Mouse (Mus musculus) thymus, adult 2 months (tissue): ENCODE data around the gene Filip1.

Source experiments
- CTCF ChIP-seq: fragments of 200-500 bp; IDR thresholded peaks from 2 replicates; pipeline ENCODE4 v1.5.1; 2012; ENCODE audit warnings: mild to moderate bottlenecking, control low read depth, low read length, moderate library complexity, borderline replicate concordance; ENCODE audit not compliant: control insufficient read depth, poor library complexity, insufficient read depth; ENCODE audit errors: extremely low read depth
- POLR2A ChIP-seq: fragments of 200-500 bp; IDR thresholded peaks from 2 replicates; pipeline ENCODE4 v1.6.1; 2012; ENCODE audit warnings: mild to moderate bottlenecking, low read length, control low read depth, moderate library complexity; ENCODE audit not compliant: control insufficient read depth, poor library complexity, insufficient read depth; ENCODE audit errors: extremely low read depth

GRCm38 (mm10) chr9:80020429-80020828, 7.8 kb upstream of the Filip1 start:
- TF ChIP-seq POLR2A (no peak), CTCF (no peak)
